8 mouse cellular contexts compared by ENCODE assay signal in the genomic region with DNA sequence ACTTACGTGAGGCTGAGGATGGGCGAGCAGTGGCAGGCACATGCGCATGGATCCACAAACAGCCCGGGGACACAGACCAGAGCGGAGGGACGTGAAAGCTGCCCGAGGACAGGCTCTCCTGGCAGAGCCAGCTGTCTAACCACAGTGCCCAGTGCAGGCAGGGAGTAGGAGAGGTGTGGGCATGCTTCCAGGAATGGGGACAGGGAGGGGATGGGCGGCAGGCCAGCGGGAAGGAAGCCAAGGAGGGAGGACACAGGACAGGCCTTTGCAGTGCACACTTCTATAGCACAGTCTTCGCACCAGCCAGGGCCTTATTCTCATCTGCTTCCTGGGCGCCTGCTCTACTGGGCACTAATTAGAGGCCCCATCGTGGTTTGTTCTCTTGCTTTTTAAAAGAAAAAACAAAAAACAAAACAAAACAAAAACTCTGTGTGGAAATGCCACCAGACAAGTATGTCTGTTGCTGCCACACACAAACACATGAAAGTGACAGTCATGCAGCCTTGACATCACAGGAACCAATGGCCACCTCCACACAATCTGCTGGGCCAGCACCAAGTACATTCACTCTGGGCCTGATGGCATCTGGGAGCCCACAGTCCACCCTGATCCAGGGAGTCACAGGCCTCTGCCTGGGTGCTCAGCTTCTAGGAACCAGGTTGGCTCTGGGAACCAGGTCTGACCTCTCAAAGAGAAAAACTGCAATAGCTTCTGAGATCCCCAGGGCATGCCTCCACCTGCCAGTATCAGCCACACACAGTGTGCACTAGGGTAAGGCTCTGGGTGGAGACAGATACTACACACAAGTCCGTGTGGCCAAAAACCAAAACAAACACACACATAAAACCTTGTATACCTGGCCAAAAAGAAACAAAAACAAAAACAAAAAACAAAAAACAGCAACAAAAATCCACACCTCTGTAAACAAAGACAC. TPM values are rescaled to one million over a fixed set of nuclear protein-coding genes. Genes with fewer than 3 reads are reported as not detected.
A peak's percentile ranks its signal among the peaks of the same experiment; 100 is the strongest.
DNase-seq lines count a peak whose midpoint lies in the region; ATAC-seq and TF ChIP-seq lines count a peak whose summit lies in the region.
"Had no signal": no experiment of that assay in that cellular context is flagged by ENCODE, and none has a peak within 500 bp of the region (broad histone marks: within the 10 kb centered on the region; RNA-seq: fewer than 3 reads in every experiment).

No protein-coding gene starts in this region.

- WGBS in forebrain, postnatal 0 days: 38% methylated on average over 13 of the region's 13 CpGs

- no peaks in the 10 kb centered on the region for H3K27me3 ChIP-seq in forebrain, postnatal 0 days (ENCODE audit: insufficient read depth, low read length)
- H3K27me3 ChIP-seq: limb, embryonic 13.5 days had no signal

- TF ChIP-seq CTCF in forebrain, postnatal 0 days (IDR thresholded peaks at IDR 0.05; ENCODE audit: low read depth): no peak
- no peak for TF ChIP-seq CTCF in left cerebral cortex, adult 2 months (IDR thresholded peaks at IDR 0.05)

- H3K36me3 ChIP-seq in forebrain, postnatal 0 days (ENCODE audit: insufficient read depth): peaks cover 80% of the 10 kb centered on the region

- H3K4me1 ChIP-seq in forebrain, postnatal 0 days (ENCODE audit: insufficient read depth): no peaks in the 10 kb centered on the region
- H3K4me1 ChIP-seq: limb, embryonic 13.5 days had no signal

- no peak overlapping the region for H3K4me3 ChIP-seq in forebrain, postnatal 0 days (ENCODE audit: low read depth, low read length)
- H3K4me3 ChIP-seq in left cerebral cortex, adult 2 months: no peak overlapping the region
- H3K4me3 ChIP-seq: limb, embryonic 13.5 days had no signal

- peak overlapping the region; percentile 29; the same call in 1 of the 2 replicates for H3K27ac ChIP-seq in forebrain, postnatal 0 days (ENCODE audit: low read depth, low read length)
- H3K27ac ChIP-seq in left cerebral cortex, adult 2 months: no peak overlapping the region
- H3K27ac ChIP-seq: limb, embryonic 13.5 days had no signal

- H3K9me3 ChIP-seq in forebrain, postnatal 0 days (ENCODE audit: low read length): no peaks in the 10 kb centered on the region
- H3K9me3 ChIP-seq: limb, embryonic 13.5 days had no signal

- H3K9ac ChIP-seq in forebrain, postnatal 0 days: no peak overlapping the region
- H3K9ac ChIP-seq: limb, embryonic 13.5 days had no signal

- intact Hi-C loops in heart, postnatal 14 days (cut with DNase I): loop anchor here (10.0 kb wide), 1 partner anchor 325 kb away; no protein-coding TSS in a partner anchor
- intact Hi-C loops in left cerebral cortex, adult 2 months (cut with DNase I): no loop called here

- no peak overlapping the region for H3K4me2 ChIP-seq in forebrain, postnatal 0 days (ENCODE audit: low read depth)
- H3K4me2 ChIP-seq: limb, embryonic 13.5 days had no signal

- peak; percentile 98 for DNase-seq in Muller cell, postnatal 12 days (ENCODE audit: inconsistent ontology term)
- DNase-seq in adrenal gland, adult 8-10 months: peak; percentile 96
- peak; percentile 76 for DNase-seq in forebrain, postnatal 0 days
- DNase-seq in heart, postnatal 14 days: peak; percentile 87 to 91
- DNase-seq in left cerebral cortex, adult 2 months (ENCODE audit: extremely low spot score in 1 of 2, low spot score in 2 of 2): peak; percentile 63 to 68
- peak; percentile 88 for DNase-seq in ovary, postnatal 14 days (ENCODE audit: low spot score)
- DNase-seq in spleen, postnatal 4 days (ENCODE audit: low spot score in 2 of 2): no peak

- peak; percentile 86 for ATAC-seq in forebrain, postnatal 0 days

RNA-seq across cellular contexts. Expression of gene Cttn, which starts 20.9 kb away (rescaled TPM):
- total RNA-seq in adrenal gland, adult 8-10 months (2022): 100 to 1,000 TPM; 228 to 248 (median 236) TPM
- 109 and 132 TPM in 2 replicates for total RNA-seq in forebrain, postnatal 0 days (2014; rRNA removed)
- polyA plus RNA-seq in forebrain, postnatal 0 days (2015; fragmentation: Nextera tagmentation; extraction: Ambion mirVana): 143 and 164 TPM in 2 replicates
- 10 to 100 TPM; 46.5 to 47.0 TPM for total RNA-seq in heart, postnatal 14 days (2021)
- 100 to 1,000 TPM; 103 to 107 TPM for total RNA-seq in left cerebral cortex, adult 2 months (2021)

Comparison
In these comparisons a context has a peak if more than half of its experiments do, and no peak if none do; other contexts are left out.
1. DNase-seq: peak in Muller cell, postnatal 12 days (single experiment), adrenal gland, adult 8-10 months (single experiment), forebrain, postnatal 0 days (single experiment), heart, postnatal 14 days (2 of 2), left cerebral cortex, adult 2 months (2 of 2) and ovary, postnatal 14 days (single experiment); none in spleen, postnatal 4 days (0 of 2).